Mouse (Mus musculus) limb, embryonic 11.5 days (tissue): ENCODE results near the gene B3gnt6. TPM values are rescaled to one million over a fixed set of nuclear protein-coding genes. Genes with fewer than 3 reads are reported as not detected.

ENCODE experiments used
- polyA plus RNA-seq: library from polyadenylated mRNA; unstranded; fragments of >200 nt; fragmentation: Nextera tagmentation; extraction: Ambion mirVana; gene quantifications from 2 replicates; pipeline ENCODE4 v1.2.1, GENCODE M21; 2014

Gene B3gnt6
- polyA plus RNA-seq, 1 experiment from 2014 or later: not detected

Other genes with a start within 250 kb of the B3gnt6 start
- 14.0 and 15.7 TPM in 2 replicates for gene Myo7a, start 80.0 kb downstream of the B3gnt6 start, polyA plus RNA-seq
- gene Omp, start 54.0 kb downstream of the B3gnt6 start, polyA plus RNA-seq: 0.14 and 0.20 TPM in 2 replicates
- 2.5 and 2.7 TPM in 2 replicates for gene Capn5, start 21.2 kb downstream of the B3gnt6 start, polyA plus RNA-seq
- gene Acer3, start 121.7 kb upstream of the B3gnt6 start, polyA plus RNA-seq: 24.6 and 26.4 TPM in 2 replicates
- 15.2 and 16.0 TPM in 2 replicates for gene Tsku, start 161.8 kb upstream of the B3gnt6 start, polyA plus RNA-seq
- gene Gucy2d, start 240.9 kb upstream of the B3gnt6 start, polyA plus RNA-seq: not detected in 2 replicates